ENCODE assay signal across 26 mouse cellular contexts in the genomic region with DNA sequence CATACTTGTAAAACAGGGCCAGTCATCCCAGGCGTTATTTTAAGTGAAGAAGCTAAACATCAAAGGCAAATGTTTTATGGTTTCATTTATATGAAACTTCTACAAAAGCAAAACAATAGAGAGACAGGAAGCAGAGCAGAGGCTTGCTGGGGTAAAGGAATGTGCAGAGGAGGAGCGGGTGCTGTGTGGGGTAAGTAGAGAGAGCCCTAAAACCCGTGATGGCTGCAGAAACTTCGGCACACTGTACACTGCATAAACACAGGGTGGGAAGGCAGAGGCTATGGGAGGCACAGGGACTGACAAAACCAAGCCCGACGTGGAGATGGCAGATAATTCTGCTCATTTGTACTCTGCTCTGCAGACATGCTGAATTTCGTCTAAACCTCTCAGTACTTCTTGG. TPM values are rescaled to one million over a fixed set of nuclear protein-coding genes. Genes with fewer than 3 reads are reported as not detected.
DNase-seq lines count a peak whose midpoint lies in the region; ATAC-seq and TF ChIP-seq lines count a peak whose summit lies in the region.
"Had no signal": no experiment of that assay in that cellular context is flagged by ENCODE, and none has a peak within 500 bp of the region (broad histone marks: within the 10 kb centered on the region; RNA-seq: fewer than 3 reads in every experiment).

No protein-coding gene starts in this region.

- H3K4me2 ChIP-seq in intestine, embryonic 15.5 days (replicated peaks): no peak overlapping the region
- H3K4me2 ChIP-seq: embryonic facial prominence, embryonic 13.5 days; forebrain, embryonic 15.5 days; limb, embryonic 13.5 days; liver, embryonic 11.5 days; midbrain, embryonic 12.5 days had no signal

- no peak for TF ChIP-seq POLR2A in spleen, adult 2 months (IDR thresholded peaks at IDR 0.05; ENCODE audit: low read depth, low read length)

- H3K36me3 ChIP-seq in heart, embryonic 10.5 days: no peaks in the 10 kb centered on the region
- H3K36me3 ChIP-seq in spleen, adult 2 months (ENCODE audit: control insufficient read depth, insufficient read depth, low read length): no peaks in the 10 kb centered on the region
- no peaks in the 10 kb centered on the region for H3K36me3 ChIP-seq in intestine, embryonic 15.5 days
- H3K36me3 ChIP-seq: embryonic facial prominence, embryonic 13.5 days; forebrain, embryonic 10.5 days; forebrain, embryonic 15.5 days; limb, embryonic 13.5 days; midbrain, embryonic 12.5 days had no signal

- no peak overlapping the region for H3K9ac ChIP-seq in intestine, embryonic 15.5 days
- H3K9ac ChIP-seq: embryonic facial prominence, embryonic 13.5 days; forebrain, embryonic 15.5 days; limb, embryonic 13.5 days; liver, postnatal 0 days; midbrain, embryonic 12.5 days had no signal

- H3K4me1 ChIP-seq in heart, embryonic 10.5 days: no peaks in the 10 kb centered on the region
- H3K4me1 ChIP-seq in spleen, adult 2 months (ENCODE audit: control insufficient read depth, insufficient read depth, insufficient read length): no peaks in the 10 kb centered on the region
- H3K4me1 ChIP-seq in intestine, embryonic 15.5 days (replicated peaks): 0 out of 2 replicates have a peak, but pooled peaks cover 11% of the 10 kb centered on the region
- H3K4me1 ChIP-seq: forebrain, embryonic 10.5 days; forebrain, embryonic 15.5 days; megakaryocyte, embryonic 14.5 days; midbrain, embryonic 12.5 days had no signal

- 68% methylated on average over 7 of the region's 7 CpGs for WGBS in heart, embryonic 10.5 days
- 52% methylated on average over 7 of the region's 7 CpGs for WGBS in spleen, adult 2 months
- 28% methylated on average over 7 of the region's 7 CpGs for WGBS in intestine, embryonic 15.5 days

- H3K4me3 ChIP-seq in heart, embryonic 10.5 days: no peak overlapping the region
- H3K4me3 ChIP-seq in spleen, adult 2 months (ENCODE audit: extremely low read depth, insufficient read depth, insufficient read length): no peak overlapping the region
- no peak overlapping the region for H3K4me3 ChIP-seq in intestine, embryonic 15.5 days (replicated peaks)
- H3K4me3 ChIP-seq: embryonic facial prominence, embryonic 13.5 days; forebrain, embryonic 10.5 days; forebrain, embryonic 15.5 days; layer of hippocampus, adult 2 months; left cerebral cortex, adult 2 months; limb, embryonic 13.5 days; megakaryocyte, embryonic 14.5 days; midbrain, embryonic 12.5 days had no signal

- no peak for TF ChIP-seq CTCF in spleen, adult 2 months (IDR thresholded peaks at IDR 0.05; ENCODE audit: extremely low read depth, insufficient read depth, insufficient read length, insufficient replicate concordance)

- peak; percentile 56; the same call in 1 of the 2 replicates for ATAC-seq in intestine, embryonic 15.5 days
- ATAC-seq: forebrain, embryonic 15.5 days; hindbrain, embryonic 16.5 days; liver, postnatal 0 days; lung, postnatal 0 days had no signal

- no peak overlapping the region for H3K27ac ChIP-seq in heart, embryonic 10.5 days
- 0 out of 2 replicates have a peak overlapping the region, but pooled peaks have one; percentile 29 for H3K27ac ChIP-seq in spleen, adult 2 months (ENCODE audit: insufficient read depth, low read length)
- H3K27ac ChIP-seq in intestine, embryonic 15.5 days: no peak overlapping the region
- H3K27ac ChIP-seq: embryonic facial prominence, embryonic 13.5 days; forebrain, embryonic 10.5 days; forebrain, embryonic 15.5 days; layer of hippocampus, adult 2 months; left cerebral cortex, adult 2 months; limb, embryonic 13.5 days; midbrain, embryonic 12.5 days had no signal

- DNase-seq in heart, adult 11 months: peak; percentile 52
- DNase-seq in heart, embryonic 10.5 days (ENCODE audit: low spot score): no peak
- DNase-seq in spleen, adult 2 months (ENCODE audit: low read depth in 1 of 2, low spot score in 2 of 2): no peak
- DNase-seq in spleen, adult 18-20 months: no peak
- DNase-seq in lung, adult 18-20 months: no peak
- no peak for DNase-seq in cerebellum, adult 9-10 months
- DNase-seq: adrenal gland, postnatal 25 days; cerebellum, adult 11-12 months; cerebellum, postnatal 10 days; heart, postnatal 14 days; kidney, adult 9 months; kidney, postnatal 36 days; liver, postnatal 0 days; lung, postnatal 4 days had no signal

- peaks cover 8% of the 10 kb centered on the region; the same call in 1 of the 2 replicates for H3K27me3 ChIP-seq in heart, embryonic 10.5 days (ENCODE audit: insufficient read depth, poor library complexity, severe bottlenecking)
- H3K27me3 ChIP-seq in spleen, adult 2 months (ENCODE audit: control insufficient read depth, insufficient read depth, low read length): no peaks in the 10 kb centered on the region
- no peaks in the 10 kb centered on the region for H3K27me3 ChIP-seq in intestine, embryonic 15.5 days (replicated peaks)
- H3K27me3 ChIP-seq: forebrain, embryonic 15.5 days; midbrain, embryonic 12.5 days had no signal

- H3K9me3 ChIP-seq in heart, embryonic 10.5 days: no peaks in the 10 kb centered on the region
- H3K9me3 ChIP-seq in intestine, embryonic 15.5 days: no peaks in the 10 kb centered on the region
- H3K9me3 ChIP-seq: embryonic facial prominence, embryonic 13.5 days; forebrain, embryonic 10.5 days; forebrain, embryonic 15.5 days; limb, embryonic 13.5 days; megakaryocyte, embryonic 14.5 days; midbrain, embryonic 12.5 days had no signal

RNA-seq across cellular contexts. Expression of a gene that starts 23.7 kb away (rescaled TPM):
- 9.9 and 16.7 TPM in 2 replicates for polyA plus RNA-seq in heart, embryonic 10.5 days (2016; fragmentation: Nextera tagmentation; extraction: Ambion mirVana)
- 0.12 and 0.27 TPM in 2 replicates for polyA plus RNA-seq in spleen, adult 2 months (2012; rRNA removed)
- polyA plus RNA-seq in intestine, embryonic 15.5 days (2015; fragmentation: Nextera tagmentation; extraction: Ambion mirVana): 4.5 and 4.8 TPM in 2 replicates

RNA-seq across cellular contexts. Expression of a gene that starts 24.3 kb away (rescaled TPM):
- 1.4 and 1.9 TPM in 2 replicates for polyA plus RNA-seq in heart, embryonic 10.5 days (2016; fragmentation: Nextera tagmentation; extraction: Ambion mirVana)
- 16.7 and 18.2 TPM in 2 replicates for polyA plus RNA-seq in spleen, adult 2 months (2012; rRNA removed)
- 8.2 and 9.6 TPM in 2 replicates for polyA plus RNA-seq in intestine, embryonic 15.5 days (2015; fragmentation: Nextera tagmentation; extraction: Ambion mirVana)
